Mouse (Mus musculus): ENCODE measurements at regions not wholly inside any gene's neighbourhood (a gene's known extent, or its start where the extent isn't known, plus 50 kb on each side); places are given as distances from the start of the nearest gene placed in this dataset.
"Not testable (repeated sequence)": the region's sequence is repeated elsewhere in the genome, so short reads cannot be mapped to it uniquely, and the experiment has no call there.

DNA sequence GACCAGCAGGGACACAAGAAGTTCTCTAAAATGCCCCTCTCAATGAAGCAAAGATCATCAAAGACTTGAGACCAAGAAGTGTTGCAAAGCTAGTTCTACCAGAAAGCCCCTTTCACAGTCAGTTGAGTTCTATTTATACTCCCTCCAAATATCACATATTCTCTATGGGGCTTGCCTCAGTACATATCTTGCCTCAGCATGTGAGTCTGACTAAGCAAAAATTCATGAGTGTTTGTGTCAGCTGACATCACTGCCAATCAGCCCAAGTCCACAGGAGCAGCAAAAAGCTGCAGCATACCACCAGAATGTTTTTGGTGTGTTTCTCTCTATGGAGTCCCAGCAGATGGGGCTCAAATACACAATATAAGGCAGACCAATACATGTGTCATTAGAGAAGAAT lies 631.6 kb downstream of the Rpia start:
- no peak for DNase-seq (ENCODE audit: low spot score in 2 of 2)

DNA sequence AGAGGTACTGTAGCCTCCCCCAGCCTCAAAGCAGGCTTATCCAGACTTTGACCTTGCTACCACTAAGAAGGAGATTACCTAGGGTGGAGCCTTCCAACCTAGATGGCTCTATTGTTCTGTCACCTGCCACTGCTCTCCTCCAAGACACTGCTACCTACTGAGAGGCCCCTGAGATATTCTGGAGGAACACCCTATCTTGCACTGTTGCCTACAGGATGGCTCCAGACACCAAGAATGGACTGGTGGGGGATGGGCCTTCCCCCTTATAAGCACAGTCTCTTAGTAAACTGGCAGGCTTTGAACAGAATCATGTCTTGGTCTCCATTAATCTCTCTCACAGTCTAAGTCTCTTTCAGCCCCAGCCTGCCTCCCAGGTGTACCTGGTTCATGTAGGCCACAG lies 636.3 kb downstream of the Rpia start:
- not testable (repeated sequence) for DNase-seq (ENCODE audit: low spot score in 2 of 2)

DNA sequence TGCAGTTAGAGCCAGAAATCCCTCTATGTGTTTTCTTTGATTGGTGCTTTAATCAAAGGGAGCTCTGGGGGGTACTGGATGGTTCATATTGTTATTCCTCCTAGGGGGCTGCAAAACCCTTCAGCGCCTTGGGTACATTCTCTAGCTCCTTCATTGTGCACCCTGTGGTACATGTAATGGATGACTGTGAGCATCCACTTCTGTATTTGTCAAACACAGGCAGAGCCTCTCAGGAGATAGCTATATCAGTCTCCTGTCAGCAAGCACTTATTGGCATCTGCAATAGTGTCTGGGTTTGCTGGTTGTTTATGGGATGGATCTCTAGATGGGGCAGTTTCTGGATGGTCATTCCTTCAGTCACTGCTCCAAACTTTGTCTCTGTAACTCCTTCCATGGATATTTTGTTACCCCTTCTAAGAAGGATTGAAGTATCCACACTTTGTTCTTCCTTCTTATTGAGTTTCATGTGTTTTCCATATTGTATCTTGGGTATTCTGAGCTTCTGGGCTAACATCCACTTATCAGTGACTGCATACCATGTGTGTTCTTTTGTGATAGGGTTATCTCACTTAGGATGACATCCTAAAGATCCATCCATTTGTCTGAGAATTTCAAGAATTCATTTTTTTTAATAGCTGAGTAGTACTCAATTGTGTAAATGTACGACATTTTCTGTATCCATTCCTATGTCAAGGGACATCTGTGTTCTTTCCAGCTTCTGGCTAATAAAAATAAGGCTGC lies 640.8 kb downstream of the Rpia start:
- DNase-seq (ENCODE audit: low spot score in 2 of 2): not testable (repeated sequence)

DNA sequence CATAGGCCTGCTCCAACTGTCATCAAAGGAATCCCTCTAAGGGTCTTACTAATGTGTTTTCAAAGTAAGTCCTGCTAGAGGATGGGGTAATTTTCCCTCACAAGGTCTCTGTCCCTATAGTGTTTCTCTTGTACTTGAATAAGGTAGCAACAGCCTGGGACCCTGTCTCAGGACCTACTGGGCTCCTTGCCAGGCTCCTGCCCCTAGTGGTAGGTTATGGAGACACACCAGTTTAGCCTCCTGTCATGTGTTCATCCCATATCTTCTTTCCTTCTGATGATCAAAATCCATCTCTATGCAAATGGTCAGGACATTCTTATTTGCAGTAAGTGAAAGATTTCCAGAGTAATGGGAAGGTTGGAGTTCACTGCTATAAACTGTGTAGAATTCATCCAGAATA lies 645.0 kb downstream of the Rpia start:
- peak in 1 of 2 experiments; percentile 7 for DNase-seq (ENCODE audit: low spot score in 2 of 2)

DNA sequence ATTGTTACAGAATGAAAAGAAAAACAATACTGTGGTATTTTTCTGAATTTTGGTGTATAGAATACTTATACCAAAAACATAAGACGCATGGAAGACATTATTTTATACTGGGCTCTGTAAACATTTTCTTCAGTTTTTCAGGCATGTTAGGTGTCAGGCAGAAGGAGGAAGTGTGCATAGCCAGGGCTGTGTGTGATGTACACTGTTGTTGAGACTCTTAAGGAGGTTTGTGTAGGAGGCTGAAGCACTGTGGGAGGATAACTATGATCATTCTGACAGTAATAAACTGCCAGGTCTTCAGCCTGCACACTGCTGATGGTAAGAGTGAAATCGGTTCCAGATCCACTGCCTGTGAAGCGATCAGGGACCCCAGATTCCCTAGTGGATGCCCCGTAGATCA lies 648.7 kb downstream of the Rpia start:
- not testable (repeated sequence) for DNase-seq (ENCODE audit: low spot score in 2 of 2)

DNA sequence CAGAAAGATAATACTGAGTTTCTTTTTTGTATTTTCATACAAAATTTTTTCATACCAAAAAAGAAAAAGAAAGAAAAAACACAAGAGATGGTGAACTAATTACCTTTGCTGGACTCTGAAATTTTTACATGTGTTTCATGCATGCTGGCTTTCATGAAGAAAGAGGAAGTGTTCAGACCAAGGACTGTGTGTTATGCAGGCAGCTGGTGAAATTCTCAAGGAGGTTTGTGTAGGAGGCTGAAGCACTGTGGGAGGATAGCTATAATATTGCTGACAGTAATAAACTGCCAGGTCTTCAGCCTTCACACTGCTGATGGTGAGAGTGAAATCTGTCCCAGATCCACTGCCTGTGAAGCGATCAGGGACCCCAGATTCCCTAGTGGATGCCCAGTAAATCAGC lies 675.2 kb downstream of the Rpia start:
- no peak for DNase-seq (ENCODE audit: low spot score in 2 of 2)

DNA sequence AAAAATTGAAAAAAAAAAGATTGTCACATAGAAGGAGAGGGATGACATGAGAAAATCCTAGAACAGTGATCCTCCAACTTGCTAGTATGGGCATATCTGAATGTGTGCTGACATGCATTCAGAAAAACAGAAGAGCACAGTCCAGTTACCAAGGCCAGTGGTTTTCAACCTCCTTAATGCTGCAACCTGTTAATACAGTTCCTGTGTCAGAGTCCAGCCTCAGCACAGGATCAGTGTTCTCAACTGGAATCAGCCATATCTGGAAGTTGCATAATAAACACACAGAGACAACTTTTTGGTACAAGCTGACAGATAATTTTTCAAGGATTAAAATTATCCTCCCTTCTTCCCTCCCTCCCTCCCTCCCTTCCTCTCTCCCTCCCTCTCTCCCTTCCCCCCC lies 680.1 kb downstream of the Rpia start:
- no peak for DNase-seq (ENCODE audit: low spot score in 2 of 2)

DNA sequence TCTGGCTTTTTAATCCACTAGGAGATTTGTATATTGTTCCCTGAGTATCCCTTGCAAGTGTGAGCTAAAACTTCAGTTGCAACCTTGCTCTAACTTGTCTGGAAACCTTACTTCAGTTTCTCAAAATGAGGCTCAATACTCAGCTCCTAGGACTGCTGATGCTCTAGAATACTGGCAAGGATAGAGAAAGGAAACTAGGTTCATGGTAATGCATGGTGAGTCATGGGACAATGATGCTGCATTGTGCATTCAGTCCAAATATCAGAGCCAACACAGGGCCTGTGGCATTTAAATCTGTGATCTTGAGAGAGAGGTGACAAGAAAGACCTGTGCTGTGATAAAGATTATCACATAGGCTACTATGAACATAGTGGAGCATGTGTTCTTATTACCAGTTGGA lies 682.6 kb downstream of the Rpia start:
- DNase-seq (ENCODE audit: low spot score in 2 of 2): not testable (repeated sequence)

DNA sequence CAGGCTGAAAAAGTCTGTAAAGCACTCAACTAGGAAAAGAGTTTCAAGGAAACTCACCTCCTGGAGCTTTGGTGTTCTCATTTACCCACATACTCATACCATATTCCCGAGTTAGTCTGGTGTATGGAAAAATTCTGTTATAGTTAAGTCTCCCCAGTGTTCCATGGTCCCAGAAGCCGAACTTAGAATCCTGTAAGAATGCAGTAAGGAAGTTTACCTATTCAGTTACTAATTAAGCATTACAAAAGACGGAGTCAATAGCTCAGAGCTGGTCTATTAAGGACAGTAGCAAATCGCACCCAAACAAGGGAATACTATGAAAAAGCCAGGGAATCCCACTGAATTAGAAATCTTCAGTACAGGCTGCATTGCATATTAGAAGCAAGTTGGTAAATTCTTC lies 688.3 kb downstream of the Rpia start:
- DNase-seq (ENCODE audit: low spot score in 2 of 2): no peak

DNA sequence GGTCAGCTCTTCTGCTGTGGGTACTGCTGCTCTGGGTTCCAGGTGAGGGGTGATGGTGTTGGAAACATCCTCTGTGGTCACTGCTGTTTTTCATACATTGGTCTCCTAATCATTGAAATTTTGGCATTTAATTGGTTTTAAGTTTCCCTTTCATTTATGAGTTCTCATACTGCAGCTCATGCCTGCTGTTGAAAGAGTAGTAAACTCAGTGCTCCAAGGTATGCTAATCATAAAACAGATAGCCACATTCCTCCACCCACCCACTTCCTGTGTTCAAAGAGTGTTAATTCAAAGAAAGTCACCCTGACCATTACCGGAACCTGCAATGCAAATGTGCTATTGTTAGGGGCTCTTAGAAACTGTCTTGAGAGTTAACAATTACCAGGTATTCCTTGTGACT lies 688.9 kb downstream of the Rpia start:
- DNase-seq (ENCODE audit: low spot score in 2 of 2): not testable (repeated sequence)

DNA sequence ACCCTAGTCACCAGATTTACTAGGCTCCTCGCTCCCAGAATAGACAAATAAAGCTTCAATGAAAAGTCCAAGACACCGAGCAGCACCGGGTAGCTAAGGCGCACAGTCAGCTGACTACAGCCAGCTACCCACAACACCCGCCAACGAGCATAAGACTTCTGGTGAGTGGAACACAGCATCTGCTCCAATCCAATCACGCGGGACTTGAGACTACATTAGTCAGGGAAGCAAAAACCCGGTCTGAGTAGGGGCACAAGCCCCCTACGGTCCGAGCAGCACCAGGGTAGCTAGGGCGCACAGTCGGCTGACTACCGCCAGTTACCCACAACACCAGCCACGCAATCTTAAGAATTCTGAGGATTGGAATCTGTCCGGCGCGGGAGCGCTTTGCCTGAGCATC lies 704.0 kb downstream of the Rpia start:
- no peak for DNase-seq (ENCODE audit: low spot score in 2 of 2)

DNA sequence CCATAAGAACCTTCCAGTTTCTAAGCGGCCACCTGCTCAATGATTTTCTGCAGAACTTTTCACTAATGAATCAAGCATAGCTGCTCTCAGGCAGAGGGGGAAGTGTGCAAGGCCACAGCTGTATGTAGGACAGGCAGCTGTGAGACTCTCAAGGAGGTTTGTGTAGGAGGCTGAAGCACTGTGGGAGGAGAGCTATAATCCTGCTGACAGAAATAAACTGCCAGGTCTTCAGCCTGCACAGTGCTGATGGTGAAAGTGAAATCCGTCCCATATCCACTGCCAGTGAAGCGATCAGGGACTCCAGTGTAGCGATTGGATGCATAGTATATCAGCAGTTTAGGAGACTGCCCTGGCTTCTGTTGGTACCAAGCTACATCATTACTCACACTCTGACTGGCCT lies 718.2 kb downstream of the Rpia start:
- no peak for DNase-seq (ENCODE audit: low spot score in 2 of 2)

DNA sequence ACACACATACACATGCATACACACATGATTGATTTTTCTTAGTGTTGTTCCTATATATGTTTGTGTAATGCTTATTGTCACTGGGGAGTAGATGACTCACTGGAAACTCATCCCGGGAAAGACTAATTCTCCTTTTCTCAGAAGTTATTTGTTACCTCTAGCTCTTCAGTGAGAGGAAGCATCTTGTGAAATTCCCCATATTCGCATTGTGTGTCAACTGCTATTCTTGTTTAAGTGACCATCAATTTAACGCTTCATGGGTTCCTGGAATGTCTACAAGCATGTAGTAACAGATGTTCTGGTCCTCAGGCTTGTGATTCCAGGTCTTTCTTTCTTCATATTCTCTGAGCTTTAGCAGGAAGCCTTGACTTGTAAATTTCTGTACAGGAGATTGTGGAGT lies 720.0 kb downstream of the Rpia start:
- DNase-seq (ENCODE audit: low spot score in 2 of 2): no peak

DNA sequence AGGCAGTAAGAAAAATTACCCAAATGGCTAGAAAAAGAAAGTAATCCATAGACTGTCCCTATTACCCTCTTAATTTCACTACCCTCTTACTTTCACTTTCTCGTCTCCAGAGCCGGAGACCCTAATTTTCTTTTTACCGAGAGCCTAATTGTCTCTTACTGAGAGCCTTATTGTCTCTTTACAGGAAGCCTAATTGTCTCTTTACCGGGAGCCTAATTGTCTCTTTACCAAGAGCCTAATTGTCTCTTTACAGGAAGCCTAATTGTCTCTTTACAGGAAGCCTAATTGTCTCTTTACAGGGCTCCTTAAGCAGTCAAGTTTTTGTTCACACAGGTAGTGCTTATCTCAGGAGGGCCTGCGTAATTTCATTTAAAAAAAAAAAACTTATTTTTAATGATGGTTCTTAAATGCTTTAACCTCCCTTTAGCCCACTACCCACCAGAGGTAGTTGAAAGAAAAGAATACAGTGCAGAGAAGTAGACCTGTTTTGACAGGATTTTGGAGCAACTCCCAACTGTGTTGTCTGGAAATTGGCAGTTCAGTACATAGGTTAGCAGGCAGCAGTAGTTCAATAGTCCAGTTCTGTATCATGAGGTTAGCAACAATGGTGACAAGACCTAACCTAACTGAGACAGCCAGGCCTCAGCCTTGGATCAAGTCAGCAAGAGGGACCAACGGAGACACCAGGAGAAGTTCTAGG lies 724.2 kb downstream of the Rpia start:
- no peak for DNase-seq (ENCODE audit: low spot score in 2 of 2)

DNA sequence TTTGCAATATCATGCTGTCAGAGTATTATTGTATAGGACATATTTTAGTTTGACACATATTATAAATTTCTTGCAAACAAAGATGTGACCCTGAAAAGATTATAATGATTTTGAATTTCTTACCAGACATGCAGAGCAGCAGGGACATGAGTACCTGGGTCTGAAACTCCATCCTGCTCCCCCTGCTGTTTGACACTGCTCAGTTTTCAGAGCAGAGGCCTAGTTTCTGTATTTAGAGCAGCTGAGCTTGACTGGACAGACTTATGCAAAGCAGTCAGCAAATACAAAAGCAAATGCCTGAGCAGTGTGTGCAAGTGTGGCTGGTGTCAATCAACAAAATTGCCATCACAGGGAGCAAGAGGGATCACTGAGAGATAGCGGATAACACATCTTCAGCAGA lies 733.0 kb downstream of the Rpia start:
- DNase-seq (ENCODE audit: low spot score in 2 of 2): no peak

DNA sequence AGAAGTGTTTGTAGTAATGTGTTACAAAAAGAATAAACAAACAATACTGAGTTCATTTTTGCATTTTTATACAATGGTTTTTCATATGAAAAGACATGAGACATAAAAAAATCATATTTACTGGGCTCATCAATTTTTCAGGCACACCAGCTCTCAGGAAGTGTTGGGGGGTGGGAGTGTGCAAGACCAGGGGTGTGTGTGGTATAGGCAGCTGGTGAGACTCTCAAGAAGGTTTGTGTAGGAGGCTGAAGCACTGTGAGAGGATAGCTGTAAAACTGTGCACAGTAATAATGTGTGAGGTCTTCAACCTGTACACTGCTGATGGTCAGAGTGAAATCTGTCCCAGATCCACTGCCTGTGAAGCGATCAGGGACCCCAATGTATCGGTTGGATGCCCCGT lies 733.7 kb downstream of the Rpia start:
- DNase-seq (ENCODE audit: low spot score in 2 of 2): no peak

DNA sequence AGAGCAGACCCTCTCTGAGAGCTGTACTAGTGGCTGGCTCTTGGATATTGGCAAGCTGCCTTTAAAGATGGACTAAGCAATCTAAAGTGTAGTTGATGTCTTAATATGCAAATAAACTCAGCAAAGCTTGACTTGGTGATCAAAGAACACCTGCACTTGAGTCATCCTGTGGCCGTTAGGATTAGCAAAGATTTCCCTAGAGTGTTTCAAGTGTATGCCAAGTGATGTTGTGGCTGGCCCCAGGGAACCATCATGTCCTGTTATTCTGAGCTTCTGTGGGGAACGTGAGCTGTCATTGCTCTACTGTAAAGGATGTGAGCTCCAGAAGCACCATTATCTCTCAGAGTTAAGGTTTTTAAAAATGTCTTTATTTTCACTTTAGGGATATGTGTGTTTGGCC lies 751.1 kb downstream of the Rpia start:
- no peak for DNase-seq (ENCODE audit: low spot score in 2 of 2)

DNA sequence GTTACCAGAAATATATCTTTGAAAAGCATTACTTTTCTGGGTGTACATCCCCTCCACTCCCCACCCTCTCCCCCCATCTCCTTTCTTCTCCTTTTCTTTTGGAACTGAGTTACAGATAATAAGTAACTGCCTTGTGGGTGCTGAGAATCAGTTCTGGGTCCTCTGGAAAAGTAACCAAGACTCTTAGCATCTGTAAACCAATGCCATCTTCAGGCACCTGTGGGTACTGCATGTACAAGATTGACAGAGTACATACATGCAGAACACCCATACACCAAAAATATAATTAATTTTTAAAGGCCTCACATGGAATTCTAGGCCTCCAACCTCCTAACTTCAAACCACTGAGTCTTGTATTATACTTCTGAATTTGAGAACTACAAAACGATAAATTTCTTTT lies 758.4 kb downstream of the Rpia start:
- DNase-seq (ENCODE audit: low spot score in 2 of 2): no peak

DNA sequence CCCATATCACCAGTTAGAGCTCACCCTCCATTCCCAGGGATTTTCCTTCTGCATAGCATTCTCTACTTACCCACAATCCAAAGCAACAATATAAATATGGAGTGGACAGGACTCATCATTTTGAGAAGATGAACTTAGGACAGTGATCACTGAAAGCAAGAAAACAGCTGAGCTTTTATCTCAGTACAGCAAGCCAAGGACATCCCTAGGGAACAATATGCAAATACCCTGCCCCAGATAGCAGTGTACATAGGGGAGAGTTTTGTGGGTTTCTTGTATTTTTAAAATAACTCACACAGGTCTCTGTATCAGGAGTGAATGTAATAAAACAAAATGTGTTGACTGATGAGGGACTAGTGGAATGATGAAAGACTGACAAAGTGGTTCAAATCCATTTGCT lies 780.5 kb downstream of the Rpia start:
- no peak for DNase-seq (ENCODE audit: low spot score in 2 of 2)
